Mouse (Mus musculus): ENCODE results near the gene Arv1. TPM values are rescaled to one million over a fixed set of nuclear protein-coding genes. Genes with fewer than 3 reads are reported as not detected.

Gene Arv1
- polyA plus RNA-seq, 2 experiments = 4.2 to 6.0 TPM

DNA sequence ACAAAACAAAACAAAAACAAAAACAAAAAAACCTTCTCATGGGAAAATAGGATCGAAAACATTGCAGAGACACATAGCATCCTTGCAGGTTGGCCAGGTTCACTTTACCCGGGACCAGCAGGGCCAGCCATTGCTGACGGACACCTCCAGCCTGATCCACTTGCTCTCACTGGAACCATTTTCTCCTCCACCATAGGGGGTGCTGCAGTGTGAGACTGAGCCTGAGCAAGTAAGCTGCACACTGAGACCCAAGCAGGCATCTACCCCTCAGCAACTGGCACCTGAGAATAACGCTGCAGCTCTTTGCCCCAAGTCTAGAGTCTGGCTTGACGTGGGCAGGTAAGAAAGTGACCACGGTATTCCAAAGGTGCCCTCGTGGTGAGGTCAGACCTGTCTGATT lies 1.8 kb upstream of the Arv1 start:
- TF ChIP-seq CTCF (IDR thresholded peaks at IDR 0.05; ENCODE audit: low read depth) (peak; percentile 50), EP300 (IDR thresholded peaks at IDR 0.05; ENCODE audit: low read depth) (no peak)
- WGBS (ENCODE audit: insufficient replicate concordance) = 81% methylated on average over 7 of the region's 7 CpGs
- no peaks in the 10 kb centered on the region for H3K36me3 ChIP-seq (replicated peaks; ENCODE audit: control insufficient read depth, insufficient read depth, low read depth)
- no peak overlapping the region; a peak in 1 of 4 replicates for H3K4me3 ChIP-seq (ENCODE audit: insufficient read depth in 1 of 2, low read depth in 2 of 2, low read length in 2 of 2)
- DNase-seq (ENCODE audit: low read depth in 3 of 3, low spot score in 3 of 3) (no peak), ATAC-seq (ENCODE audit: insufficient read depth) (no peak)
- H3K27ac ChIP-seq = no peak overlapping the region
- peaks cover 10 to 19% of the 10 kb centered on the region in 2 experiments for H3K4me1 ChIP-seq (replicated peaks; ENCODE audit: control insufficient read depth in 2 of 2, insufficient read depth in 2 of 2, low read length in 1 of 2)
- H3K9me3 ChIP-seq (ENCODE audit: control insufficient read depth, low read length) = no peaks in the 10 kb centered on the region
- H3K27me3 ChIP-seq (ENCODE audit: control insufficient read depth, insufficient read depth, low read length) = no peaks in the 10 kb centered on the region
- no peak overlapping the region for H3K9ac ChIP-seq (replicated peaks)
- H3K4me2 ChIP-seq (ENCODE audit: low read depth) = peak overlapping the region; percentile 79

DNA sequence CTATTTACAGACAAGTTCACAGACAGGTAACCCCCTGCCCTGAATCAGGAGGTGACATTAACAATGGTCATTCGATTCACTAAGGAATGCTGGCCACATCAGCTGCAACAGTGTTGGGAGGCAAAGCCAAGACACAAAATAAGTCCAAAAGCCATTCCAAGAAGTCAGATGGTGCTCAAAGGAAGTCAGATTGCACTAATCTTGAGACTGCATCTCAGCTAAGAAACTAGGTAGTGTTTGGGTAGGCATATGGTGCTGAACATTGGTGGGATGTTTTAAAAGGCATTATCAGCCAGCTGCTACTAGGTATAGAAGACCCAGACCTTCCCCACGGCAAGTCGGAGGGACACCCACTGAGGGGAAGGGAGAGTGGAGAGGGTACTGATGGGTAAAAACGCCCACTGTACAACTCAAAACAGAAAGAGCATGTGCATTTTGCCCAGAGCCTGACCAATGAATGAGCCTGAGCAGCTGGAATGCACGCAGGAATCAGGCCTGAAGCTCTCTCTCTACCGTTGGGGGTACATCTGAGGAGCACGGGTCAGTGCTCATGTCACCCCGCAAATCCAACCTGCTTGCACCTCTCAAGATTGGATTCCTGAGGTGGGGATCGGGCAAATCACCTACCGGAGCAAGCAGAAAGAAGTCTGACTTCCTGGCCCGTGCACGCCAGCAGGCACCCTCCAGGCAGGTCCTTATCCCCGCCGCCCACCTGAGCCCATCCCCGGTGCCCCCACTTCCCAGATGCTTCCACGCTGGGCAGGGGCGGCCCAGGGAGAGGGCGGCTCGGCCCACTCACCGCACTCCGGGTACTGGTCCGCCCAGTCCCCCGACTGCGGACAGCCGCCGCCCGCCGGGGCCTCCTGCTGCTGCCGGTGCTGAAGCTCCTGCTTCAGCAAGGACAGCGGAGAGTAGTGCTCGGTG lies 739 bp upstream of the Arv1 start:
- DNase-seq (ENCODE audit: low read depth in 3 of 3, low spot score in 3 of 3) (no peak), ATAC-seq (ENCODE audit: insufficient read depth) (peak; percentile 50)
- Histone ChIP-seq H3K4me2 (ENCODE audit: low read depth) (peak overlapping the region; percentile 79), H3K9ac (replicated peaks) (peak overlapping the region; percentile 90), H3K4me1 (replicated peaks; ENCODE audit: control insufficient read depth in 2 of 2, insufficient read depth in 2 of 2, low read length in 1 of 2) (peaks cover 10 to 19% of the 10 kb centered on the region in 2 experiments), H3K4me3 (ENCODE audit: insufficient read depth in 1 of 2, low read depth in 2 of 2, low read length in 2 of 2) (peak overlapping the region; percentile 87 to 96), H3K9me3 (ENCODE audit: control insufficient read depth, low read length) (no peaks in the 10 kb centered on the region), H3K27me3 (ENCODE audit: control insufficient read depth, insufficient read depth, low read length) (no peaks in the 10 kb centered on the region), H3K27ac (no peak overlapping the region), H3K36me3 (replicated peaks; ENCODE audit: control insufficient read depth, insufficient read depth, low read depth) (peaks cover 3% of the 10 kb centered on the region; the same call in 1 of the 2 replicates)
- WGBS (ENCODE audit: insufficient replicate concordance) = 1% methylated on average over 28 of the region's 31 CpGs
- TF ChIP-seq CTCF (IDR thresholded peaks at IDR 0.05; ENCODE audit: low read depth) (no peak), EP300 (IDR thresholded peaks at IDR 0.05; ENCODE audit: low read depth) (no peak)

DNA sequence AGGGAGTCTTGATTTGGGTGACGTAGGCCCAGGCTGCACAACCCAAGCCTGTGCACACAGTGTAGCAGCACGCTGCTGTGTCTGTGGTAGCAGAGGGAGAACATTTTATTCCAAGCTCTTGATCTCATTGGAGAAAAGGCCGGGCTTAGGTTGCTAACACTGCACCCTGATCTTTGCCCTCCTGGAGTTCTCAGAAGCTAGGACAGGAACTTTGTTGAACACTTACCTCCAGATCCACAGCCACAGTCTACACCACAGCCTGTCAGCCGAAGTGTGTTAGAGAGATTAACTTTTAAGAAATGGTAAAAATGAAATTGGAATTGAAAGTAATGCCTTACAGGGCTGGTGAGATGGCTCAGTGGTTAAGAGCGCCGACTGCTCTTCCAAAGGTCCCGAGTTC lies 2.4 kb downstream of the Arv1 start:
- Histone ChIP-seq H3K27me3 (ENCODE audit: control insufficient read depth, insufficient read depth, low read length) (no peaks in the 10 kb centered on the region), H3K36me3 (replicated peaks; ENCODE audit: control insufficient read depth, insufficient read depth, low read depth) (peaks cover 3% of the 10 kb centered on the region), H3K4me1 (replicated peaks; ENCODE audit: control insufficient read depth in 2 of 2, insufficient read depth in 2 of 2, low read length in 1 of 2) (peaks cover 10 to 19% of the 10 kb centered on the region in 2 experiments), H3K4me2 (ENCODE audit: low read depth) (no peak overlapping the region), H3K27ac (no peak overlapping the region), H3K9ac (replicated peaks) (no peak overlapping the region), H3K4me3 (ENCODE audit: insufficient read depth in 1 of 2, low read depth in 2 of 2, low read length in 2 of 2) (no peak overlapping the region), H3K9me3 (ENCODE audit: control insufficient read depth, low read length) (no peaks in the 10 kb centered on the region)
- 80% methylated on average over 7 of the region's 7 CpGs for WGBS (ENCODE audit: insufficient replicate concordance)
- no peak for TF ChIP-seq EP300 (IDR thresholded peaks at IDR 0.05; ENCODE audit: low read depth)
- no peak for TF ChIP-seq CTCF (IDR thresholded peaks at IDR 0.05; ENCODE audit: low read depth)
- ATAC-seq (ENCODE audit: insufficient read depth) (no peak), DNase-seq (ENCODE audit: low read depth in 3 of 3, low spot score in 3 of 3) (no peak)

DNA sequence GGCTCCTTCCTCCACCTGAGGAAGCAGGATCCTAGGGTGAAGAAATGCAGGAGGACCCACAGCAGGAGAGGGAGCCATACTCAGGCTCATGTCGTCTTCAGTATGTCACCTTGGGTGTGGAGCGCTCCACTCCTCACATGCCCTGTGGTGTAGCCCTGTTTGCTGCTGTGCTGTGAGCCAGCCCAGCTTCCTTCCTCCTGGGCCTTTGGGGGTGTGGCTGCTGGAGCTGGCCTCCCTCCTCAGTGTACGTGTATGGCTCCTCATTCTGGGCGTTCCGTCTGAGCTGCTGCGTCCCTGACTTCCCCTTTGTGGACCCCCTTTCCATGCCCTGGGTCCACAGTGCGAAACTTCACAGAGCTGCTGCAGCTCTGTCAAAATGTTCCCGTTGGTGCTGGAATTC lies 10.9 kb downstream of the Arv1 start:
- no peak for ATAC-seq (ENCODE audit: insufficient read depth)
- TF ChIP-seq EP300 (IDR thresholded peaks at IDR 0.05; ENCODE audit: low read depth) = no peak
- TF ChIP-seq CTCF (IDR thresholded peaks at IDR 0.05; ENCODE audit: low read depth) = no peak

DNA sequence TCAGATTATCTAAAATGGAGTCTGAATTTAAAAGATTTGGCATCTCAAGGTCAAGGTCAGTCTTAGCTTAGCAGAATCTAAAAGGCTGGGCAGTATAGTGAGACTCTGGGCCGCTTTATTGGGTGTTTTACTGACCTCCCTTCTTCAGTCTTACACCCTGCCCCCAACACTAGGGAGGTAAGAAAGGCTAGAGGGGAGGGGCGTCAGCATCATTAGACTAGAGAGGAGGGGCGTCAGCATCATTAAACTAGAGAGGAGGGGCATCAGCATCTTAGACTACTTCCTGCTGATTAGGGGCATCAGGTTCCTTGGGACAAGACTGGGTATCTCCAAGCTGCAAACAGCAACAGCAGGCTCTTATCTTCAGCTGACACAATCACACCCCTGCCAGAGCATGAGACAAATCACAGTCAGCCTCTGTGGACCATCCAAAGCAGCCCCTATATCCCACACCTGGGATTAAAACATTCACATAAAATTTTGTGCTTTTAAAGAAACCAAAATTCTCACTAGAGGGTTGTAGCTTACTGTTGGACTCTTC lies 13.5 kb downstream of the Arv1 start:
- ATAC-seq (ENCODE audit: insufficient read depth) (no peak), DNase-seq (ENCODE audit: low read depth in 3 of 3, low spot score in 3 of 3) (no peak)
- Histone ChIP-seq H3K36me3 (replicated peaks; ENCODE audit: control insufficient read depth, insufficient read depth, low read depth) (no peaks in the 10 kb centered on the region; the same call in 1 of the 2 replicates), H3K27me3 (ENCODE audit: control insufficient read depth, insufficient read depth, low read length) (no peaks in the 10 kb centered on the region), H3K4me3 (ENCODE audit: insufficient read depth in 1 of 2, low read depth in 2 of 2, low read length in 2 of 2) (no peak overlapping the region), H3K4me1 (replicated peaks; ENCODE audit: control insufficient read depth in 2 of 2, insufficient read depth in 2 of 2, low read length in 1 of 2) (no peaks in the 10 kb centered on the region), H3K4me2 (ENCODE audit: low read depth) (no peak overlapping the region), H3K27ac (no peak overlapping the region), H3K9me3 (ENCODE audit: control insufficient read depth, low read length) (no peaks in the 10 kb centered on the region), H3K9ac (replicated peaks) (no peak overlapping the region)
- no peak for TF ChIP-seq EP300 (IDR thresholded peaks at IDR 0.05; ENCODE audit: low read depth)
- TF ChIP-seq CTCF (IDR thresholded peaks at IDR 0.05; ENCODE audit: low read depth) = no peak
- WGBS (ENCODE audit: insufficient replicate concordance) = 77% methylated on average over 3 of the region's 3 CpGs

More for the DNA sequence above, 10.9 kb downstream of the Arv1 start:
- Histone ChIP-seq H3K9ac (replicated peaks) (no peak overlapping the region), H3K36me3 (replicated peaks; ENCODE audit: control insufficient read depth, insufficient read depth, low read depth) (no peaks in the 10 kb centered on the region; the same call in 1 of the 2 replicates), H3K9me3 (ENCODE audit: control insufficient read depth, low read length) (no peaks in the 10 kb centered on the region), H3K4me3 (ENCODE audit: insufficient read depth in 1 of 2, low read depth in 2 of 2, low read length in 2 of 2) (no peak overlapping the region), H3K27ac (no peak overlapping the region), H3K4me2 (ENCODE audit: low read depth) (no peak overlapping the region), H3K4me1 (replicated peaks; ENCODE audit: control insufficient read depth in 2 of 2, insufficient read depth in 2 of 2, low read length in 1 of 2) (no peaks in the 10 kb centered on the region), H3K27me3 (ENCODE audit: control insufficient read depth, insufficient read depth, low read length) (no peaks in the 10 kb centered on the region)
- DNase-seq (ENCODE audit: low read depth in 3 of 3, low spot score in 3 of 3) = no peak
- 58% methylated on average over 8 of the region's 8 CpGs for WGBS (ENCODE audit: insufficient replicate concordance)
